Mouse (Mus musculus) lung, adult 2 months (tissue): ENCODE measurements at regions not wholly inside any gene's neighbourhood (a gene's known extent, or its start where the extent isn't known, plus 50 kb on each side); places are given as distances from the start of the nearest gene placed in this dataset.

Experiments used
- DNase-seq: peaks from one replicate; pipeline ENCODE4 v3.0.0; 2022
- H3K4me1 ChIP-seq: fragments of 200-500 bp; 2 replicates; pipeline ENCODE4 v1.6.1; 2011; ENCODE audit warnings: low read length; ENCODE audit not compliant: control insufficient read depth, insufficient read depth
- H3K4me3 ChIP-seq: fragments of 200-500 bp; replicated peaks from 2 replicates; pipeline ENCODE3; 2011; ENCODE audit warnings: low read depth, mild to moderate bottlenecking, control low read depth, low read length; ENCODE audit errors: extremely low read depth
- CTCF ChIP-seq: fragments of 200-500 bp; IDR thresholded peaks from 2 replicates; pipeline ENCODE4 v1.5.1; 2011; ENCODE audit warnings: mild to moderate bottlenecking, low read length, control low read depth; ENCODE audit not compliant: insufficient read depth
- POLR2A ChIP-seq: fragments of 200-500 bp; IDR thresholded peaks from 2 replicates; pipeline ENCODE4 v1.6.1; 2011; ENCODE audit warnings: low read depth, mild to moderate bottlenecking, control low read depth, low read length, borderline replicate concordance; ENCODE audit errors: extremely low read depth
- WGBS: fragments of 180-500 bp; shearing (Covaris S2); methylation state at CpG from one replicate; pipeline ENCODE4 v1.1.7; 2018; 5-methylcytosine and 5-hydroxymethylcytosine counted together

- no peak overlapping the region for H3K4me3 ChIP-seq
- WGBS: 81% methylated on average over 6 of the region's 6 CpGs
- no peak for DNase-seq
- TF ChIP-seq POLR2A (no peak), CTCF (no peak)
- no peaks in the 10 kb centered on the region for H3K4me1 ChIP-seq
Observed at GRCm38 (mm10) chr11:19144506-19144905, 125.7 kb upstream of the Meis1 start.

- DNase-seq: no peak
- H3K4me3 ChIP-seq: no peak overlapping the region
- WGBS: 56% methylated on average over 9 of the region's 9 CpGs
- TF ChIP-seq POLR2A (no peak), CTCF (no peak)
- no peaks in the 10 kb centered on the region for H3K4me1 ChIP-seq
Observed at GRCm38 (mm10) chr11:19145263-19145662, 126.5 kb upstream of the Meis1 start.

GRCm38 (mm10) chr11:19145991-19146390, 127.2 kb upstream of the Meis1 start:
- 79% methylated on average over 3 of the region's 3 CpGs for WGBS
- TF ChIP-seq POLR2A: no peak
- TF ChIP-seq CTCF: no peak
- DNase-seq: no peak

GRCm38 (mm10) chr11:19151026-19151425, 132.2 kb upstream of the Meis1 start:
- Histone ChIP-seq H3K4me1 (no peaks in the 10 kb centered on the region), H3K4me3 (no peak overlapping the region)
- WGBS: 84% methylated on average over 3 of the region's 3 CpGs
- DNase-seq: no peak
- TF ChIP-seq CTCF (no peak), POLR2A (no peak)

More at GRCm38 (mm10) chr11:19145991-19146390, 127.2 kb upstream of the Meis1 start:
- H3K4me3 ChIP-seq: no peak overlapping the region
- no peaks in the 10 kb centered on the region for H3K4me1 ChIP-seq

GRCm38 (mm10) chr11:19153714-19154113, 134.9 kb upstream of the Meis1 start:
- WGBS: 57% methylated on average over 4 of the region's 4 CpGs
- DNase-seq: no peak

GRCm38 (mm10) chr11:19154813-19155616, 136.2 kb upstream of the Meis1 start:
- no peak overlapping the region for H3K4me3 ChIP-seq
- no peaks in the 10 kb centered on the region for H3K4me1 ChIP-seq
- 83% methylated on average over 4 of the region's 4 CpGs for WGBS
- TF ChIP-seq CTCF (no peak), POLR2A (no peak)
- no peak for DNase-seq

More at GRCm38 (mm10) chr11:19153714-19154113, 134.9 kb upstream of the Meis1 start:
- no peak for TF ChIP-seq POLR2A
- no peak for TF ChIP-seq CTCF
- Histone ChIP-seq H3K4me1 (no peaks in the 10 kb centered on the region), H3K4me3 (no peak overlapping the region)

GRCm38 (mm10) chr11:19155617-19155983, 136.8 kb upstream of the Meis1 start:
- TF ChIP-seq POLR2A (no peak), CTCF (no peak)
- 79% methylated on average over 2 of the region's 2 CpGs for WGBS
- Histone ChIP-seq H3K4me1 (no peaks in the 10 kb centered on the region), H3K4me3 (no peak overlapping the region)
- DNase-seq: no peak

GRCm38 (mm10) chr11:19160227-19160626, 141.4 kb upstream of the Meis1 start:
- TF ChIP-seq POLR2A: no peak
- no peak for TF ChIP-seq CTCF
- DNase-seq: no peak
- no peaks in the 10 kb centered on the region for H3K4me1 ChIP-seq
- no peak overlapping the region for H3K4me3 ChIP-seq
- 53% methylated on average over 3 of the region's 3 CpGs for WGBS

- no peaks in the 10 kb centered on the region for H3K4me1 ChIP-seq
- DNase-seq: no peak
- 30% methylated on average over 5 of the region's 5 CpGs for WGBS
- no peak overlapping the region for H3K4me3 ChIP-seq
- TF ChIP-seq POLR2A (no peak), CTCF (no peak)
Observed at GRCm38 (mm10) chr11:19160669-19161068, 141.9 kb upstream of the Meis1 start.

GRCm38 (mm10) chr11:19170938-19171337, 152.2 kb upstream of the Meis1 start:
- Histone ChIP-seq H3K4me3 (no peak overlapping the region), H3K4me1 (no peaks in the 10 kb centered on the region)
- DNase-seq: no peak
- WGBS: 80% methylated on average over 2 of the region's 2 CpGs
- TF ChIP-seq POLR2A (no peak), CTCF (no peak)
